Mouse (Mus musculus) right cerebral cortex, postnatal 14 days (tissue): ENCODE results near the gene Upb1.
A peak's percentile ranks its signal among the peaks of the same experiment; 100 is the strongest.
"Not testable (repeated sequence)": the region's sequence is repeated elsewhere in the genome, so short reads cannot be mapped to it uniquely, and the experiment has no call there.

Experiments
- DNase-seq: peaks from one replicate; pipeline ENCODE4 v3.0.0; 2022

Gene Upb1

DNA sequence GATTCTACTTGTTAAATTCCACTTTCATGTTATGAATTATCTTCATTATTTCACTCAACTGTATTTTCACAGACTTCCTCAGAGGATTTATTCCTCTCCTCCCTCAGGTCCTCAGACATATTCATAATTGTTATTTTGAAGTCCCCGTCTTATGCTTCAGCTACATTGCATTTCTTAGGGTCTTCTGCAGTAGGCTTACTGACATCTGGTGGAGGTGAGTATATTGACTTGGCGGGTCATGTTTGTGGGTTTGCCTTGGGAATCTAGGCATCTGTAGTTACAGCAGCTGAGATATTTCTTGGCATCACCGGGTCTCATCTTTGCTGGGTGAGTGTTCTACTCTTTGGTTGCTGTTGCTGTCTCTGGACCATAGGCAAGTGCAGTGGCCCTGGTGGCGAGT is at the start of gene Upb1:
Gene Upb1 (plus strand): TSS at position 158 of the 400 bp plus-strand sequence.
- no peak for DNase-seq

DNA sequence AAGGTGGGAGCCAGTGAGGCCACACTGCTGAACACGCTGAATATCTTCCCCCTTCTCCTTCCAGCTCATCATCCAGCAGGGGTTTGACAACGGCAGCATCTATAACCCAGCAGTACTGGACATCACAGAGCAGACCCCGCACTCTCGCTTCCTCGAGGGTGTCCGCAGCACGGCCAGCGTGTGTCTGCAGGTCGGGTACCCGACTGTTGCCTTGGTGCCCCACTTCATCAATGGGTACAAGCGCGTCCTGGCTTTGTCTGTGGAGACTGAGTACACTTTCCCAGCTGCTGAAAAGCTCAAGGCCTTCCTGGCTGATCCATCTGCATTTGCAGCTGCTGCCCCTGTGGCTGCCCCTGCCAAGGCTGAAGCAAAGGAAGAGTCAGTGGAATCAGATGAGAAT is 48.4 kb upstream of the Upb1 start:
- DNase-seq = no peak

DNA sequence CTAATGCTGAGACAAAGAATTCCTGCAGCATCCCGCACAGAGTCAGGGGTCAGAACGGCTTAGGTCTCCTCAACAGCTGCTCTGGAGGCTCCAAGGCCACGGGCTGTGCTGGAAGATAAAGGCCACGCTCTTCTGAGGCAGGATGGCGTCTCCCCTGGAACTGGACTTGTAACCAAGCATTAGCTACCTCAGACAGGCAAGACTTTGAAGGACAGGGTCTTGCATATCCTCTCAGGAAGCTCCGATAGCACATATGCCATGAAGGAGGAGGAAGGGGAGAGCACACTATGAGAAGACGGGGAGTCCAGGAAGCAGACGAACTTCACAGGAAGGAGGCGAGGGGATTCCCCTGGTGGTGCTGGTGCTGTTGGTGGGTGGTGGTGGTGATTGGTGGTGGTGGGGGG is 47.1 kb upstream of the Upb1 start:
- DNase-seq = not testable (repeated sequence)

- DNase-seq = no peak
Observed at GRCm38 (mm10) chr10:75355341-75355740, 45.6 kb upstream of the Upb1 start.

GRCm38 (mm10) chr10:75364214-75364690 is 36.7 kb upstream of the Upb1 start:
- DNase-seq = peak; percentile 19

GRCm38 (mm10) chr10:75364796-75365195 is 36.1 kb upstream of the Upb1 start:
- no peak for DNase-seq

DNA sequence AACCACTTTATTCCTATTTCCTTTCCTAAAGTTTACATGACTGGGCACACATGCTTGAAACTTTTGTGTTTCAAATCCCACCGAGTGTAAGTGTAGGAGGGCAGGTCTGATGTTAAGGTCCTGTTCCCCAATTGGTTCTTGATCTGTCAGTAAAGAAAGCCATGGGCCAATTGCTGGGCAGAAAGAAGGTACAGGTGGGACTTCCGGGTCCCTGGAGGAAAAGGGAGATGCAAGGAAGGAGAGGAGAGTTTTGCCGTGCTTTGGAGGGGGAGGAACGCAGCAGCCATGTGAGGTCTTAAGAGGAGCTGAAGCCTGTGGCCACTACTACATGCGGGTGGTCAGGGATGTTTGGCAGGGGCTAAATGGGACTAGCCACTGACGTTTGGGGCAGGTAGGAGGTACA is 35.7 kb upstream of the Upb1 start:
- DNase-seq = no peak

DNA sequence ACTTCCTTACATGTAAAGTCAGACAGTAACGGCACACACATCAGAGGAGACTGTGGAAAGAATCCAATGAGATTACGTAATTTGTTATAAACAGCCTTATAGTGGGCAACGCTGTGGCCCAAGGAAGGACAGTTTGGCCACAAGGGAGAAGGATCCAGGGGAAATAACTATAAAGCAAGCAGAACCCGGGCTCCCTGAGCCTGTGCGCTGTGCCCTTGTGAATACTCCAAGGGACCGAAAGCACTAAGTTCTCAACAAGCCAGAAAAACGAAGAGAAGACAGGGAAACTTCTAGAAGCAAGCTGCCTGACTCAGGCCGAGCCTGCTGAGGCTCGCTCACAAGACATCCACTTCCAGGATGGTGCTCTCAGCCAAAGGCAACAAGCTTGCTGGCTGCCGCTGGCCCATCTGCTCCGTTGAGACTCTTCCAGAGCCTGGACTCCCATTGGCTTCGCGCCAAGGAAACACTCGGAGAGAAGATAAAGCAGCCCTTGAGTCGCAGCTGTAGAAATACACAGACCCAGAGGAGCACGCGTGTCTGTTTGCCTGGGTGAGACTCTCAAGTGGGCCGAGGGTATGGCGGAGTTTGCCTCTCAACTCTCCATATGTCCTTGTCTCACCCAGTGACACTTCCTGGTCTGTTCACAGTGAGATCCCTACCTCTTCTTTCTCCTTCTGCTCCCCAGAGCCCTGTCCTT is 27.1 kb upstream of the Upb1 start:
- DNase-seq = peak; percentile 14

DNA sequence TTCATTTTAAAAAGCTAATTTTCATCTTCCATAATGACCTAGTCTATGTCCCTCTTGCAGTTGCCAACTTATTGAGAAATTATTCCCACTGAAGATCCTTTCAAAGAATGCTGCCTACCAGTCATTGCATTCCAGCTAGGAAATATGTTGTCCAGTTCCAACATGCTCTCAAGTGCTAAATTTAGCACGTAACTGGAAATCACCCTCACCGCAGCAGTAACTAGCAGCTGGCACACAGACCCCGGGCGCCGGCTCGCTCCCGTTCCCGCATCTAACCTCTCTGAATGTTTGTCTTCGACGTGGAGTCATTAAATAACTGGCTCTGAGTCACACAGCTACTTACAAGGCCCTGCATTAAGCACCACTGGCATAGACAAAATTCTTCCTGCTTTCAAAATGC is 22.2 kb upstream of the Upb1 start:
- no peak for DNase-seq

GRCm38 (mm10) chr10:75390156-75390555 is 10.8 kb upstream of the Upb1 start:
- DNase-seq = no peak

- no peak for DNase-seq
Observed at GRCm38 (mm10) chr10:75390832-75391231, 10.1 kb upstream of the Upb1 start.

DNA sequence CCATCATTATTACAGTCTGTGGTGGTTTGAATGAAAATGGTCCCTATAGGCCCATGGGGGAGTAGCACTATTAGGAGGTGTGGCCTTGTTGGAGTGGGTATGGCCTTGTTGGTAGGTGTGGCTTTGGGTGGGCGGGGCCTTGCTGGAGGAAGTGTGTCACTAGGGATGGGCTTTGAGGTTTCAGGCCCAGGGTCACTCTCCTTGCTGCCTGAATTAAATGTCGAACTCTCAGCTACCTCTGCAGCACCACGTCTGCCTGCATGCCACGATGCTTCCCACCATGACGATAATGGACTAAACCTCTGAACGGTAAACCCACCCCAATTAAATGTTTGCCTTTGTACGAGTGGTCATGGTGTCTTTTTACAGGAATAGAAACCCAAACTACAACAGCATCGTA is 6.1 kb upstream of the Upb1 start:
- DNase-seq = no peak

DNA sequence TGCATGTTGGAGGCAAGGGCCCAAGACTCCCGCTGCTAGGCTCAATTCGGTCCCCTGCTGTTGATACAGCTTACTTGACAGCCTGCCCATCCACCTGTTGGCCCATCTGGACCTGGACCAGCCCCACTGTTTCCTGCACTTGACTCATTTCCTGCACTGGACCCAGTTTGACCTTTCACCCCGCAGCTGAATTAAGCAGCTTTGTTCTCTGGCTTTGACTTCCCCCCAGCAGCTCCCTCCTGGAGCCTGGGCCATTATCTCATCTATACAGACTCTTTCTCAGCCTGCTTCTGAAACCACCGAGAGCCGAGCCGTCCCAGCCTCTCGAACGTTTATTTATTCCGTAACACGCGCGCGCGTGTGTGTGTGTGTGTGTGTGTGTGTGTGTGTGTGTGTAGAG is 3.9 kb upstream of the Upb1 start:
- peak; percentile 7 for DNase-seq

DNA sequence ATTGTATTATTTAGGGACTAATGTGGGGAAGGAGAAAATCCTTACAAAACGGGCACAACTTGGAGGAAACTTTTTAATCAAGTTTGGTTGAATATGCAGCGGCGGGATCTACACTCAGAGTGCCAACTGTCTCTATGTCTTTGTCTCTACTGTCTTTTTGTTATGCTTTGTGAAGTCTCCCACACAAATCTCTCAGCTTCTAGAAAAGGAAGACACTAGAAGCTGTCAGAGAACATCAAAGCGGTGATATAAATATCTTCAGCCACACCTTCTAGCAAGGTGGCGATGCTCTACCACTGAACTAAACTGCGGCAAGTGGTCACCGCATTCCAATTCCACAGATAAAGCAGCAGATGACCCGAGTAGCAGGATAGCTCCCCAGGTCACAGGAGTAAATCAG is 5.0 kb downstream of the Upb1 start:
- no peak for DNase-seq

DNA sequence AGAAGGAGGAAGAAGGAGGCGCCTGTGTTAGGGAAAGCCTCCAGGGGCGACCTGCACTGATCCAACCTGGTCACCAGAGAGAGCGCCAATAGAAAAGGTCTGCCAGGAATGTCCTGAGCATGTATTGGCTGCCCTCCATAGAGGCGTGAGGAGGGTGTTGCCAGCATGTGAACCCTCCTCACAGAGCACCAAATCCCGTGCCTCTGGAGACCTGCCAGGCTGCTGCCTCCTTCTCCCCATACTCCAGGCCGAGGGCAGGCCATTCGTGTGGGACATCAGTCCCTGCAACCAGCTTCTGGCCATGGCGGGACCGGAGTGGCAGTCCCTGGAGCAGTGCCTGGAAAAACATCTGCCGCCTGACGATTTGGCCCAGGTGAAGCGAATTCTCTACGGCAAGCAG is 5.8 kb downstream of the Upb1 start:
- DNase-seq = peak; percentile 7

GRCm38 (mm10) chr10:75407741-75408140 is 6.8 kb downstream of the Upb1 start:
- no peak for DNase-seq

DNA sequence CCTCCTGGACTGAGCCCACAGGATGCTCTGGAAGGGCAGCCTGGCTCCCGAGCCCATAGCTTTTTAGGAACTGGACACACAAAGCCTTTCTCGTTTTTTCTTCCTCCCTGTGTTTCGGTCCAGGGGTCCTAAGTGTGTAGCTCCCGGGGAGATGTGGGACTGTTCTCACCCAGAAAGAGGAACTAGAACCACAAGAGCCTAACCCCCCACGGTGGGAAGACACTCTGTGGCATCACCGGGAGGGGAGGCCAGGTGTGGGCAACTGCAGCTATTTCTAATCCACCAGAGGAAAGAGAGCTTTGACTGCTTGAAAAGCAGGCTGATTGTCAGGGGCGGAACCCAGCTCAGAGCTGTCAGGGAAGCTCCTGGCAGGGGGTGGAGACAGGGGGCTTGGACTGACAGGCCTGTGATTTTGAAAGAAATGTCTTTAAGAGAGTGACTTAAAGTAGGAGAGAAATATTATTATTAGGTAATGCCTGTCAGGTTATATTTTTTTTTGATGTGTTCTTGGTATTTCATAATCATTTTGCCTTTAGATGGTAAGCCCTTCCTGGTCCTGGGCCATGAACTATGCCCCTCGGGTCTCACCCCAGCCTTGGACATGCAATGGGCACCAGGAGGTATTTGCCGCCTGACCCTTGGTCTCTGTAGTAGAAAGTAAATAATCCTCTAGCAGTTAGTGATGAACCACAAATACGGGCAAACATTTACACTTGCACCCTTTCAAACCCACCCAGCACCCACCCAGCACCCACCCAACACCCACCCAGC is 10.6 kb downstream of the Upb1 start:
- DNase-seq = not testable (repeated sequence)

GRCm38 (mm10) chr10:75412114-75413103 is 11.5 kb downstream of the Upb1 start:
- DNase-seq = no peak

DNA sequence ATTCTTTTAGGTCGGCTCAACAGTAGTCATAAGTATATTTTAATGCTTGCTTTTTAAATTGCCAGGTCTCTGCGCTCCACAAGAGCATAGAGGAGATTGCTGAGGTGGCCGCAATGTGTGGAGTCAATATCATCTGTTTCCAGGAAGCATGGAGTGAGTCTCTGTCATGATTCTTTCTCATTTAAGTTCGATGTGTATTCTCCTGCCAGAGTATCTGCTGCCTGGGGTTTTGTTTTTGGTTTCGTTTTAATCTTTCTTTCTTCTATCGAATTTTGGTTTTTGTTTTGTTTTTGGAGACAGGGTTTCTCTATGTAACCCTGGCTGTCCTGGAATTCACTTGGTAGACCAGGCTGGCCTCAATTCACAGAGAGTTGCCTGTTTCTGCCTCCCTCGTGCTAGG is 14.0 kb downstream of the Upb1 start:
- DNase-seq = no peak

- no peak for DNase-seq
Observed at GRCm38 (mm10) chr10:75417363-75418042, 16.6 kb downstream of the Upb1 start.

- DNase-seq = no peak
Observed at GRCm38 (mm10) chr10:75418747-75419146, 17.8 kb downstream of the Upb1 start.

- no peak for DNase-seq
Observed at GRCm38 (mm10) chr10:75424498-75424901, 23.6 kb downstream of the Upb1 start.
